Mouse (Mus musculus) embryonic facial prominence, embryonic 13.5 days (tissue): ENCODE measurements around the gene Nudt16. TPM values are rescaled to one million over a fixed set of nuclear protein-coding genes. Genes with fewer than 3 reads are reported as not detected.
"Not testable (repeated sequence)": the region's sequence is repeated elsewhere in the genome, so short reads cannot be mapped to it uniquely, and the experiment has no call there.

Experiments
- ATAC-seq: fragments of 200-750 bp; cut with Nextera tagmentation; 2 replicates; pipeline ENCODE4 v1.8.0; 2017; ENCODE audit warnings: low read depth; ENCODE audit not compliant: insufficient number of reproducible peaks, insufficient read depth, low FRiP score, low TSS enrichment
- H3K27ac ChIP-seq: fragments of 300-500 bp; sonication (generic); 2 replicates; pipeline ENCODE4 v1.5.1; 2015; ENCODE audit warnings: moderate library complexity, mild to moderate bottlenecking, inconsistent platforms
- H3K27me3 ChIP-seq: fragments of 300-500 bp; sonication (generic); 2 replicates; pipeline ENCODE4 v1.6.1; 2015; ENCODE audit warnings: mild to moderate bottlenecking, inconsistent platforms
- H3K36me3 ChIP-seq: fragments of 300-500 bp; sonication (generic); 2 replicates; pipeline ENCODE4 v1.6.1; 2015; ENCODE audit warnings: mild to moderate bottlenecking, inconsistent platforms
- H3K4me1 ChIP-seq: fragments of 300-500 bp; sonication (generic); 2 replicates; pipeline ENCODE4 v1.6.1; 2015; ENCODE audit warnings: inconsistent platforms
- H3K4me2 ChIP-seq: fragments of 300-500 bp; sonication (generic); 2 replicates; pipeline ENCODE4 v1.6.1; 2015; ENCODE audit warnings: moderate library complexity, mild to moderate bottlenecking, inconsistent platforms
- H3K4me3 ChIP-seq: fragments of 300-500 bp; sonication (generic); 2 replicates; pipeline ENCODE4 v1.5.1; 2015; ENCODE audit warnings: mild to moderate bottlenecking, inconsistent platforms
- H3K9ac ChIP-seq: fragments of 300-500 bp; sonication (generic); 2 replicates; pipeline ENCODE4 v1.6.1; 2015; ENCODE audit warnings: mild to moderate bottlenecking, inconsistent platforms
- H3K9me3 ChIP-seq: fragments of 300-500 bp; sonication (generic); 2 replicates; pipeline ENCODE4 v1.6.1; 2016; ENCODE audit warnings: inconsistent platforms
- WGBS: fragments of 180-500 bp; shearing (Covaris S2); methylation state at CpG from one replicate; pipeline ENCODE4 v1.1.7; 2015; ENCODE audit warnings: mixed read lengths; 5-methylcytosine and 5-hydroxymethylcytosine counted together
- polyA plus RNA-seq: library from polyadenylated mRNA; unstranded; fragments of >200 nt; fragmentation: Nextera tagmentation; extraction: Ambion mirVana; gene quantifications from 2 replicates; pipeline ENCODE4 v1.2.1, GENCODE M21; 2015

Nudt16 gene
- polyA plus RNA-seq = 11.3 TPM in 2 replicates

DNA sequence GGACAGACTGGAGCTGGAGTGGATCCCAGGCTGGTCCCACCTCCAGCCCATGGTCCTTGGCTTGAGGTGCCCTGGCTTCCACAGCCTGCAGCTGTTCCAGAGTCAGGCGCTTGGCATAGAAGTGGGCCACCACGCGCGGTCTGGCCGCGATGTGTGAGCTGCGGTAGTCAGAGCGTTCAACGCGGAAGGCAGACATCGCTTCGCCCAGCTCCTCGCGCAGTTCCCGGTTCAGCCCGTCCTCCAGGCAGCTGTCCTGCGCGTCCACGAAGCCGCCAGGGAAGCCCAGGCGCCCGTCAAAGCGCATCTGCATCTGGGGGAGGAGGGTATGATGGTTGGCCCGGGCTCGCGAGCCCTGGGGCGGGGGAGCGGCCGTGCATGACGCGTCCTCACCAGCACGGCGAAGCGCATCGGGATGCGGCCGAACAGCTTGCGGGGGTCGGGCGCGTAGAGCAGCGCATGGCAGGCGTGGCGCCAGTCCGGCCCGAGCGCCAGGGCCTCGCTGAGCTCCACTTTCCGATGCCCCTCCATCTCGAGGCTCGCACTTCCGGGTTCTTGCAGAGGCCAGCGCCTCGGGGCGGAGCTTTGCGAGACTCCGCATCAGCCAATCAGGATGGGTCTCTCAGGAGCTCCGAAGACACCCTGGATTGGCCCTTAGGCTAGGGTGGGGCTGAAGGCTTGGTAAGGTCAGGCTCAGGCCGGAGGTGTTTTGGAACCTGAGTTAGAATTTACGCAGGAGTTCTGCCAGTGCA lies at the start of gene Nudt16:
Gene Nudt16, minus strand, starts transcription at position 572 of the 749 bp plus-strand sequence.
- Histone ChIP-seq H3K27ac (peak within 1 kb of the TSS; percentile 75), H3K4me1 (peaks cover 5% of the 10 kb centered on the region), H3K4me3 (peak within 1 kb of the TSS; percentile 70), H3K36me3 (no peaks in the 10 kb centered on the region), H3K9ac (peak within 1 kb of the TSS; percentile 80), H3K4me2 (peak within 1 kb of the TSS; percentile 80), H3K27me3 (0 out of 2 replicates have a peak, but pooled peaks cover 5% of the 10 kb centered on the region), H3K9me3 (no peaks in the 10 kb centered on the region)
- peak; percentile 92 for ATAC-seq
- WGBS = under 1% methylated on average over 60 of the region's 60 CpGs

DNA sequence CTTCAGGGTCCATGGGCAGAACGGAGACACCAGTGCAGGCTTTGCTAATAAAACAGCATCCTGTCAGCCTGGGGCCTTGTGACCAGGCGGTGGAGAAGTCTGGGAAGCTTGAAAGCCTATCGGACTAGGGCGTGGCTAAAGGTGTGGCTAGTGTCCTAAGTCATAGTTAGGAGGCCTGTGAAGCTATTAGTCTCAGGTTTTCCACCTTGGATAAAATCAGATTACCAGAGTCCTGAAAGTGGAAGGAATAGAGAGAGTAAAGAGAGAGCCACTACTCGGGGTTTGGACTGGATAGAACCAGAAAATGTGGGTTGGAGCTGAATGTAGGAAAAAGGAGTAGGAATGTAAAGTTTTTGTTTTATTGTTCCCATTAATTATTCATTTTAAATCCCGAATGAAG lies 13.4 kb upstream of the Nudt16 start, which contains the start of gene 1700080E11Rik:
Gene 1700080E11Rik, minus strand, starts transcription at position 101 of the 400 bp plus-strand sequence.
- H3K4me3 ChIP-seq = no peak within 1 kb of the TSS
- H3K9me3 ChIP-seq = no peaks in the 10 kb centered on the region
- no peak within 1 kb of the TSS for H3K9ac ChIP-seq
- H3K4me1 ChIP-seq = no peaks in the 10 kb centered on the region
- no peak within 1 kb of the TSS for H3K4me2 ChIP-seq
- WGBS = 75% methylated on average over 6 of the region's 6 CpGs
- no peak within 1 kb of the TSS for H3K27ac ChIP-seq
- no peaks in the 10 kb centered on the region for H3K36me3 ChIP-seq
- no peaks in the 10 kb centered on the region for H3K27me3 ChIP-seq
- ATAC-seq = no peak

DNA sequence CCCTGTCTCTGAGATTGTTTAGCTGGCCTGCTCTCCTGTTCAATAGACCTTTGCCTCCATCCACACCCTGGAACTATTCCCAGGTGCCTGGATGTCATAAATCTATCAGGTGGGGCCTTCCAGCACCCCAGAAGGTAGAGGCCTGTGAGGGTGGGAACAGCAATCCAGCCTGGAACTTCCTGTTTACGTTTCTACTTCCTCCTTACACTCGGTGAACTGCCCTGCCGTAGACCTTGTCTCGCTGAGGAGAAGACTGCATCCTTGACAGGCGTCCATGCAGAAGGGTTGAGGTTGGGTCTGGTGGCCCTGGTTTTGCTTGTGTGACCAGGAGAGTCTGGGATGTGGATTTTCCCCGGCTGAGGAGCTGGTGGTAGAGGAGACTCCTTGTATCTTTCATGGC lies 7.6 kb upstream of the Nudt16 start:
- H3K27me3 ChIP-seq = no peaks in the 10 kb centered on the region
- no peaks in the 10 kb centered on the region for H3K4me1 ChIP-seq
- H3K4me3 ChIP-seq = no peak overlapping the region
- no peak for ATAC-seq
- H3K9ac ChIP-seq = no peak overlapping the region
- WGBS = 81% methylated on average over 6 of the region's 6 CpGs
- H3K9me3 ChIP-seq = no peaks in the 10 kb centered on the region
- H3K4me2 ChIP-seq = no peak overlapping the region
- H3K36me3 ChIP-seq = no peaks in the 10 kb centered on the region
- H3K27ac ChIP-seq = no peak overlapping the region

DNA sequence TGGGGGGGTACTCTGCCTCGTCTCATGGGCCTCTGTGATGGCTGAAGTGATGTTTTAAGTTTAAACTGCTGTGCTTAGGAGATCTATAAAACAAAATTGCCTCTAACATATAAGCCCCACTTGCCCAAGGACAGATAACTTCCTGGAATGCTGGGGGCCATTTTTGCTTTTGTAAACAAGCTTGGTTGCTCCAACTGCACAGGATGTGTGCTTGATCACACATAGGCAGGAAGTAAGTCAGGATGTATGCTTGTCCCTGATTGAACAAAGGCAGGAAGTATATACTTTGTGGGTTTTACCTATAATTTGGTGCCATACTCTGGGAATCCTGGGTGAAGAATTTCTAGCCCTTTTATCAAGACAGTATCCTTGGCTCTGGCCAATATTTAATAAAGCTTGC lies 4.8 kb upstream of the Nudt16 start:
- no peak overlapping the region for H3K4me3 ChIP-seq
- no peaks in the 10 kb centered on the region for H3K4me1 ChIP-seq
- H3K36me3 ChIP-seq = no peaks in the 10 kb centered on the region
- 33% methylated on average over 1 of the region's 1 CpGs for WGBS
- no peak overlapping the region for H3K9ac ChIP-seq
- no peak overlapping the region for H3K27ac ChIP-seq
- H3K4me2 ChIP-seq = no peak overlapping the region
- H3K27me3 ChIP-seq = no peaks in the 10 kb centered on the region
- no peak for ATAC-seq
- no peaks in the 10 kb centered on the region for H3K9me3 ChIP-seq

DNA sequence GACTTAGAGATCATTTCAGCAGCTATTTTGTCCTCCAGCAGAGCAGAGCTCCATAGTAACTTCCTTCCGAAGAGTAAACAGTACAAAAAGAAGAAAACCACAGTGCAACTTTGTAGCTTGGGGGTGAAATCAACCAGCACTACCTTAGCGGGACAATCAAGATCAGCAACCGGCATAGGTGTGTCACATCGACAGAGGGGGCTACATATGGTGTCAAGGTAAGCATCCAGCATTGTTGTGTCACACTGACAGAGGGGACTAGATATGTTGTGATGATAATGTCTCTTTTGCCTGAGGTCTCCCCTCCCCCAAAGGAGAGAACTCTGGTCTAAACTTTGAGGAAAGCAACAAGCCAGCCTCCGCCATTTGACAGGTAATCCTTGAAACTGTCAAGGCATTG lies 2.9 kb upstream of the Nudt16 start:
- H3K27ac ChIP-seq = no peak overlapping the region
- H3K27me3 ChIP-seq = 0 out of 2 replicates have a peak, but pooled peaks cover 5% of the 10 kb centered on the region
- H3K4me3 ChIP-seq = no peak overlapping the region
- no peak overlapping the region for H3K4me2 ChIP-seq
- no peaks in the 10 kb centered on the region for H3K36me3 ChIP-seq
- ATAC-seq = no peak
- H3K9me3 ChIP-seq = no peaks in the 10 kb centered on the region
- whole genome bisulfite sequencing = 81% methylated on average over 5 of the region's 5 CpGs
- H3K4me1 ChIP-seq = peaks cover 5% of the 10 kb centered on the region
- H3K9ac ChIP-seq = no peak overlapping the region

DNA sequence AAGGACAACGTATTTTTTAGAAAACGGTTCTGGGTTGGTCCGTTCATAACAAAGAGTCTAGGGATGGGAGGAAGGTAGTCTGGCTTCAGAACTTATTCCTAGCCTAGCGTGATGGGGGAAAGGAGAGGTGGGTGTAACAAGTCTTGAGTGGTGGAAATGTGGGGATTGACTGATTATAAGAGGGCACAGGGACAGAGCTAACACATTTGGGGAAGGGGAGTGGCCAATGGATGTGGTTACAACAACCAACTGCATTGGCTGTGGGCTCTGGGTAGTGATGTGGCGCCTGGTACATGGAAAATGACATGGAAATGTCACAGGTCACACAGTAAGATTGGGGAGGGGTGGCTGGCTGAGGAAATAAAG lies 361 bp upstream of the Nudt16 start:
- peak overlapping the region; percentile 80; the same call in 1 of the 2 replicates for H3K9ac ChIP-seq
- H3K9me3 ChIP-seq = no peaks in the 10 kb centered on the region
- no peak overlapping the region for H3K27ac ChIP-seq
- ATAC-seq = peak; percentile 7; the same call in 1 of the 2 replicates
- no peaks in the 10 kb centered on the region for H3K36me3 ChIP-seq
- 24% methylated on average over 5 of the region's 5 CpGs for WGBS
- H3K4me2 ChIP-seq = peak overlapping the region; percentile 80
- H3K27me3 ChIP-seq = 0 out of 2 replicates have a peak, but pooled peaks cover 5% of the 10 kb centered on the region
- peaks cover 5% of the 10 kb centered on the region for H3K4me1 ChIP-seq
- H3K4me3 ChIP-seq = peak overlapping the region; percentile 70

DNA sequence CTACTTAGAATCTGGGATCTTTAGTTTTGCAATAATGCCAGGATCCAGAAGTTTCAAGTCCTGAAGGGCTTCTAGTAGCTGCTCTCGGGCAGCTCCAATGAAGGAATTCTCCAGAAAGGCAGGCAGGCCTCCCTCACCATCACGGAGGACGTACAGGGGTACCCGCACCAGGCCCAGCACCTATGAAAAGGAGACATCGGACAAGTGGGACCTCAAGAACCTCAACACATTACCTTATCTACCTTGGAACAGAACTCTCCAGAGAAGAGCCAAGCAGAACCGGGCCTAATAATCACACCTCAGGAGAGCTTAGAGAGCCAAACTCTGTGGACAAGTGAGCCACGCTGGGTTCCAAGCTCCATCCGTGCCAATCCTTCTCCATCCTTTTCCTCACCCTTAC lies 1.3 kb downstream of the Nudt16 start:
- ATAC-seq = no peak
- no peak overlapping the region for H3K27ac ChIP-seq
- H3K4me3 ChIP-seq = no peak overlapping the region
- WGBS = 91% methylated on average over 8 of the region's 8 CpGs
- H3K36me3 ChIP-seq = no peaks in the 10 kb centered on the region
- peaks cover 5% of the 10 kb centered on the region for H3K4me1 ChIP-seq
- no peak overlapping the region for H3K4me2 ChIP-seq
- 0 out of 2 replicates have a peak, but pooled peaks cover 5% of the 10 kb centered on the region for H3K27me3 ChIP-seq
- H3K9ac ChIP-seq = no peak overlapping the region
- H3K9me3 ChIP-seq = no peaks in the 10 kb centered on the region

DNA sequence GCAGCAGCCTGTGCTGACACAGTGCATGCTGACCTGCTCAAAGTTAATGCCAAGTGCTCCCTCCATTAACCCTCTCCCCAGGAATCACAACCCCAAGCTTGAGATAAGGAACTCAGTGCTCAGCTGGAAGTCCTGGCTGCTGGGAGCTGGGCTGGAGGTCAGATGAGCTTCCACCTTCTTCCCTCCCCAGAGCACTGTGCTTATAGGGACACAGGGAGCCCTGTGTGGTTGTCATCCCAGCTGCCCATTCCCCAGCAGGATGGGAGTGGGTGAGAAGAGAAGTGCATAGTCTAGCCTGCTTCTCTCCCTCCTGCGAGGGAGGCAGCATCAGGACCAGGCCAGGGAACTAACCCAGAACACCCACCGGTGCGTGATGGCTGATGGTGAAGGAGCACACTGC lies 6.4 kb downstream of the Nudt16 start:
- H3K9me3 ChIP-seq, H3K27ac ChIP-seq, H3K4me2 ChIP-seq, H3K27me3 ChIP-seq, ATAC-seq, H3K36me3 ChIP-seq, H3K9ac ChIP-seq, H3K4me1 ChIP-seq, H3K4me3 ChIP-seq: not testable (repeated sequence)
- 84% methylated on average over 3 of the region's 3 CpGs for WGBS

DNA sequence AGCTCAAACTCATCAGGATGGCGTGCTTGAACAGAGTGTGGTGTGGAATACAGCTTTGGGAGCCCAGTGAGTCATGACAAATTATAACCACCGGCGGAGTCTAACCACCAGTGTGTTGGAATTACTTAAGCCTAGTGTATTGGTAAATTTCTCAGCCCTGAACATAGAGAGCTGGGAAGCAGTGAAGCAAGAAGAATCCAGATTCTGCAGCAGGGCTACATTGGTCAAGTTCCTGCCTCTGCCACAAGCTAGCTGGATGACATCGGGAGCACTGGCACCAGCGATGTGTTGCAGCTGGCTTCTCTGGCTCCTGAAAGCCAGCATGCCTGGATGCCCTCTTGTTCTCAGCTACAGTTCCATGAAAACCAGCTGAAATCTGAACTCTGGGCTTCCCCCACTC lies 27.7 kb downstream of the Nudt16 start:
- no peaks in the 10 kb centered on the region for H3K36me3 ChIP-seq

DNA sequence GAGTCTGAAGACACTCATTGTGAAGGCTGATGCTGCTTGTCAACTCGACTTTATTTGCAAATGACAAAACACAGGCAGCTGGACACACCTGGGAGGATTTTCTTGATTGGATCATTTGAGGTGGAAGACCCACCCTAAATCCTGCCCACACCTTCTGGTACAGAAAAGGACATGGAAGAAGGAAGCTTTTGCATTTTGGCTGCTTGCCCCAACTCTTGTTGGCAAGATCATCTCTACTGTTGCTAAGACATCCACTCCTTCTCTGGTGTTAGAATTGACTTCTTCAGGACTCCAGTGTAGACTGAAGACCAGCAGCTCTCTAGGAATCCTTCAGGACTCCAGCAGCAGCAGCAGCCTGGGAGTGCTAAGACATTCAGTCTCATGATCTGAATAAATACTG lies 29.7 kb downstream of the Nudt16 start:
- Histone ChIP-seq H3K4me1 (no peaks in the 10 kb centered on the region), H3K27me3 (no peaks in the 10 kb centered on the region), H3K36me3 (no peaks in the 10 kb centered on the region), H3K4me3 (no peak overlapping the region), H3K27ac (no peak overlapping the region), H3K9me3 (no peaks in the 10 kb centered on the region), H3K9ac (no peak overlapping the region), H3K4me2 (no peak overlapping the region)
- WGBS = 63% methylated on average over 1 of the region's 1 CpGs
- no peak for ATAC-seq

More for the DNA sequence above, 27.7 kb downstream of the Nudt16 start:
- no peak overlapping the region for H3K27ac ChIP-seq
- H3K4me2 ChIP-seq = no peak overlapping the region
- no peaks in the 10 kb centered on the region for H3K4me1 ChIP-seq
- H3K9ac ChIP-seq = no peak overlapping the region
- H3K4me3 ChIP-seq = no peak overlapping the region
- no peaks in the 10 kb centered on the region for H3K27me3 ChIP-seq
- ATAC-seq = no peak
- 85% methylated on average over 5 of the region's 5 CpGs for WGBS
- H3K9me3 ChIP-seq = no peaks in the 10 kb centered on the region

DNA sequence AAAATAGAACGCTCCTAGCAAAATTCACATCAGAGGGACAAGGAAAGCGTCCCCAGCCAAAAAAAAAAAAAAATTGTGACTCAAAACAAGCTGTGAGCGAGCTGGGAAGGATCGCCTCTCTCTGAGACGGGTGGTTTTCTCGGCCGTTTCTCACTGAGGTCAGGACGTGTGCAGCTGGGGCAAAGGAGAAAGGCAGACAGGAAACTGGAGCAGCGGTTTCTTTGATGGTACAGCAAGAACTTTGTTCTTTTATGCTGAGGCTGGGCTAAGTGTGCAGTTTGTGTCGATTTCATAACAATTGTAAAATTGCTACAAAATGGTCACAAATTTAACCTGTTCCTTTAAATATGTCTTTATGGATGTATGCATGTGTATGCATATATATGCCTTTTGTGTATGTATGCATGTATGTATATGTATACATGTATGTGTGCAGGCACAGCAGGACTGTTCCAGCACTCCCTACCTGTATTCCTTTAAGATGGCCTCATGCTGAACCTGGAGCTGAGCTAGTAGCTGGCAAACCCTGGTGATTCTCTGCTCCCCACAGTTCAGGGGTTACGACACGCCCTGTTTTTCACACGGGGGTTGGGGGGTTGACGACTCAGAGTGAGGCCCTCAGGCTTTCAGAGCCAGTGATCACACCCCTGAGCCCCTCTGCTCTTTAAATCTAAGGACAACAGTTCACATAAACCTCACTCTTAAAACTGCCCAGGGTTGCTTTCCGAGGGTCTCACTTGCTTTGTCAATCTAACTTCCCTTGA lies 30.6 kb downstream of the Nudt16 start:
- H3K4me3 ChIP-seq = no peak overlapping the region
- no peaks in the 10 kb centered on the region for H3K36me3 ChIP-seq
- 38% methylated on average over 15 of the region's 15 CpGs for WGBS
- no peak overlapping the region for H3K9ac ChIP-seq
- ATAC-seq = no peak
- no peak overlapping the region for H3K27ac ChIP-seq
- no peaks in the 10 kb centered on the region for H3K9me3 ChIP-seq
- no peaks in the 10 kb centered on the region for H3K27me3 ChIP-seq
- H3K4me1 ChIP-seq = no peaks in the 10 kb centered on the region
- H3K4me2 ChIP-seq = no peak overlapping the region

DNA sequence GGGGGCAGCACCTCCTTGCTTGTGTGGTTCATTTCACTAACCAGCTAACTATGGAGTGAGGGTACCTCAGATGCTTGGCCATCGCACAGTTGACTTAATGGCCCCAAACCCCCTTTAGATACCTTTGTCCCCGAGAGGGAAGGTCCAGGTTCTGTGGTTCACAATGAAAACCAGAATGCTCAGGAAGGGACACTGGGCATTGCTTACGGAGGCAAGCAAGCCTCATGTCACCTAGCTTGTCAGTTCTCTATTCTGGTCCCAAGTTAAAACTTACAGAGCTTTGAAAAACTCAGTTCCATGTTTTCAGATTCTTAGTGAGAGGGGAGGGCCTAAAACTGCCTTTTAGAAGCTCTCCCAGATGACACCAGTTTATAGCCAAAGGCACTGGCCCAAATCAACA lies 51.4 kb downstream of the Nudt16 start:
- Histone ChIP-seq H3K36me3 (peaks cover 28% of the 10 kb centered on the region), H3K9me3 (no peaks in the 10 kb centered on the region), H3K27ac (no peak overlapping the region), H3K4me3 (no peak overlapping the region), H3K4me1 (no peaks in the 10 kb centered on the region), H3K4me2 (no peak overlapping the region), H3K27me3 (no peaks in the 10 kb centered on the region), H3K9ac (no peak overlapping the region)
- ATAC-seq = no peak
- 90% methylated on average over 3 of the region's 3 CpGs for WGBS
